Mouse (Mus musculus): ENCODE data around the gene Crlf1. TPM values are rescaled to one million over a fixed set of nuclear protein-coding genes. Genes with fewer than 3 reads are reported as not detected.
A peak's percentile ranks its signal among the peaks of the same experiment; 100 is the strongest.

Crlf1 gene
- polyA plus RNA-seq, 1 experiment, result 0.70 TPM

- Histone ChIP-seq H3K36me3 (ENCODE audit: control insufficient read depth, insufficient read depth, low read length) (no peaks in the 10 kb centered on the region), H3K27me3 (ENCODE audit: control insufficient read depth, insufficient read depth, low read length) (no peaks in the 10 kb centered on the region), H3K27ac (ENCODE audit: control insufficient read depth, insufficient read depth, low read length) (no peak overlapping the region), H3K4me3 (ENCODE audit: control insufficient read depth, insufficient read depth, low read length) (no peak overlapping the region), H3K4me1 (replicated peaks; ENCODE audit: control insufficient read depth, insufficient read depth, low read length) (peaks cover 24% of the 10 kb centered on the region)
- 27% methylated on average over 23 of the region's 23 CpGs for WGBS
- peak; percentile 11 for DNase-seq
- TF ChIP-seq POLR2A (IDR thresholded peaks at IDR 0.05; ENCODE audit: control insufficient read depth, extremely low read depth, insufficient read depth, low read length, poor library complexity) (no peak), CTCF (IDR thresholded peaks at IDR 0.05; ENCODE audit: borderline replicate concordance, control insufficient read depth, extremely low read depth, insufficient read depth, low read length, poor library complexity) (no peak)
These were observed 9.0 kb downstream of the Crlf1 start for GRCm38 (mm10) chr8:70501820-70502529.

GRCm38 (mm10) chr8:70502540-70502939 lies 9.6 kb downstream of the Crlf1 start:
- Histone ChIP-seq H3K27me3 (ENCODE audit: control insufficient read depth, insufficient read depth, low read length) (no peaks in the 10 kb centered on the region), H3K27ac (ENCODE audit: control insufficient read depth, insufficient read depth, low read length) (no peak overlapping the region), H3K4me1 (replicated peaks; ENCODE audit: control insufficient read depth, insufficient read depth, low read length) (peaks cover 24% of the 10 kb centered on the region), H3K4me3 (ENCODE audit: control insufficient read depth, insufficient read depth, low read length) (no peak overlapping the region), H3K36me3 (ENCODE audit: control insufficient read depth, insufficient read depth, low read length) (peaks cover 2% of the 10 kb centered on the region; the same call in 1 of the 2 replicates)
- WGBS, result 62% methylated on average over 12 of the region's 12 CpGs
- no peak for DNase-seq
- TF ChIP-seq CTCF (IDR thresholded peaks at IDR 0.05; ENCODE audit: borderline replicate concordance, control insufficient read depth, extremely low read depth, insufficient read depth, low read length, poor library complexity) (no peak), POLR2A (IDR thresholded peaks at IDR 0.05; ENCODE audit: control insufficient read depth, extremely low read depth, insufficient read depth, low read length, poor library complexity) (no peak)

- WGBS, result 29% methylated on average over 46 of the region's 46 CpGs
- no peak overlapping the region for H3K4me3 ChIP-seq (ENCODE audit: control insufficient read depth, insufficient read depth, low read length)
- H3K4me1 ChIP-seq (replicated peaks; ENCODE audit: control insufficient read depth, insufficient read depth, low read length), result peaks cover 24% of the 10 kb centered on the region
- peaks cover 6% of the 10 kb centered on the region; the same call in 1 of the 2 replicates for H3K36me3 ChIP-seq (ENCODE audit: control insufficient read depth, insufficient read depth, low read length)
- peak; percentile 63 for DNase-seq
- no peaks in the 10 kb centered on the region for H3K27me3 ChIP-seq (ENCODE audit: control insufficient read depth, insufficient read depth, low read length)
- H3K27ac ChIP-seq (ENCODE audit: control insufficient read depth, insufficient read depth, low read length), result no peak overlapping the region
- peak; percentile 99 for TF ChIP-seq CTCF (IDR thresholded peaks at IDR 0.05; ENCODE audit: borderline replicate concordance, control insufficient read depth, extremely low read depth, insufficient read depth, low read length, poor library complexity)
- TF ChIP-seq POLR2A (IDR thresholded peaks at IDR 0.05; ENCODE audit: control insufficient read depth, extremely low read depth, insufficient read depth, low read length, poor library complexity), result no peak
These were observed 10.2 kb downstream of the Crlf1 start for GRCm38 (mm10) chr8:70503062-70503750.

- Histone ChIP-seq H3K27ac (ENCODE audit: control insufficient read depth, insufficient read depth, low read length) (no peak overlapping the region), H3K27me3 (ENCODE audit: control insufficient read depth, insufficient read depth, low read length) (no peaks in the 10 kb centered on the region), H3K36me3 (ENCODE audit: control insufficient read depth, insufficient read depth, low read length) (peaks cover 6% of the 10 kb centered on the region; the same call in 1 of the 2 replicates), H3K4me1 (replicated peaks; ENCODE audit: control insufficient read depth, insufficient read depth, low read length) (peaks cover 31% of the 10 kb centered on the region), H3K4me3 (ENCODE audit: control insufficient read depth, insufficient read depth, low read length) (no peak overlapping the region)
- TF ChIP-seq POLR2A (IDR thresholded peaks at IDR 0.05; ENCODE audit: control insufficient read depth, extremely low read depth, insufficient read depth, low read length, poor library complexity) (no peak), CTCF (IDR thresholded peaks at IDR 0.05; ENCODE audit: borderline replicate concordance, control insufficient read depth, extremely low read depth, insufficient read depth, low read length, poor library complexity) (no peak)
- WGBS, result 95% methylated on average over 16 of the region's 16 CpGs
- no peak for DNase-seq
These were observed 11.3 kb downstream of the Crlf1 start for GRCm38 (mm10) chr8:70504291-70504716.

- peak; percentile 86 for DNase-seq
- TF ChIP-seq POLR2A (IDR thresholded peaks at IDR 0.05; ENCODE audit: control insufficient read depth, extremely low read depth, insufficient read depth, low read length, poor library complexity), result no peak
- TF ChIP-seq CTCF (IDR thresholded peaks at IDR 0.05; ENCODE audit: borderline replicate concordance, control insufficient read depth, extremely low read depth, insufficient read depth, low read length, poor library complexity), result peak; percentile 61; the same call in 1 of the 2 replicates
- peaks cover 29% of the 10 kb centered on the region for H3K4me1 ChIP-seq (replicated peaks; ENCODE audit: control insufficient read depth, insufficient read depth, low read length)
- no peak overlapping the region for H3K27ac ChIP-seq (ENCODE audit: control insufficient read depth, insufficient read depth, low read length)
- H3K4me3 ChIP-seq (ENCODE audit: control insufficient read depth, insufficient read depth, low read length), result no peak overlapping the region
- peaks cover 6% of the 10 kb centered on the region; the same call in 1 of the 2 replicates for H3K36me3 ChIP-seq (ENCODE audit: control insufficient read depth, insufficient read depth, low read length)
- no peaks in the 10 kb centered on the region for H3K27me3 ChIP-seq (ENCODE audit: control insufficient read depth, insufficient read depth, low read length)
- 80% methylated on average over 3 of the region's 3 CpGs for WGBS
These were observed 11.9 kb downstream of the Crlf1 start for GRCm38 (mm10) chr8:70504851-70505250.

GRCm38 (mm10) chr8:70505698-70506327 lies 12.9 kb downstream of the Crlf1 start:
- peaks cover 25% of the 10 kb centered on the region for H3K4me1 ChIP-seq (replicated peaks; ENCODE audit: control insufficient read depth, insufficient read depth, low read length)

More at GRCm38 (mm10) chr8:70505698-70506327, 12.9 kb downstream of the Crlf1 start:
- TF ChIP-seq POLR2A (IDR thresholded peaks at IDR 0.05; ENCODE audit: control insufficient read depth, extremely low read depth, insufficient read depth, low read length, poor library complexity) (no peak), CTCF (IDR thresholded peaks at IDR 0.05; ENCODE audit: borderline replicate concordance, control insufficient read depth, extremely low read depth, insufficient read depth, low read length, poor library complexity) (no peak)
- 51% methylated on average over 32 of the region's 32 CpGs for WGBS
- DNase-seq, result no peak
- H3K27ac ChIP-seq (ENCODE audit: control insufficient read depth, insufficient read depth, low read length), result no peak overlapping the region
- H3K4me3 ChIP-seq (ENCODE audit: control insufficient read depth, insufficient read depth, low read length), result peak overlapping the region; percentile 56
- no peaks in the 10 kb centered on the region for H3K27me3 ChIP-seq (ENCODE audit: control insufficient read depth, insufficient read depth, low read length)
- peaks cover 6% of the 10 kb centered on the region; the same call in 1 of the 2 replicates for H3K36me3 ChIP-seq (ENCODE audit: control insufficient read depth, insufficient read depth, low read length)
